Mouse (Mus musculus) cortical plate, adult 2 months (tissue): ENCODE results near the gene Fam81b.

Experiments used
- CTCF ChIP-seq: fragments of 200-500 bp; IDR thresholded peaks from 2 replicates; pipeline ENCODE4 v1.5.1; 2011; ENCODE audit warnings: mild to moderate bottlenecking, control low read depth, low read length; ENCODE audit not compliant: insufficient read depth; ENCODE audit errors: extremely low read depth
- POLR2A ChIP-seq: fragments of 200-500 bp; IDR thresholded peaks from 2 replicates; pipeline ENCODE4 v1.6.1; 2011; ENCODE audit warnings: mild to moderate bottlenecking, low read length, control low read depth; ENCODE audit not compliant: insufficient read depth; ENCODE audit errors: extremely low read depth

DNA sequence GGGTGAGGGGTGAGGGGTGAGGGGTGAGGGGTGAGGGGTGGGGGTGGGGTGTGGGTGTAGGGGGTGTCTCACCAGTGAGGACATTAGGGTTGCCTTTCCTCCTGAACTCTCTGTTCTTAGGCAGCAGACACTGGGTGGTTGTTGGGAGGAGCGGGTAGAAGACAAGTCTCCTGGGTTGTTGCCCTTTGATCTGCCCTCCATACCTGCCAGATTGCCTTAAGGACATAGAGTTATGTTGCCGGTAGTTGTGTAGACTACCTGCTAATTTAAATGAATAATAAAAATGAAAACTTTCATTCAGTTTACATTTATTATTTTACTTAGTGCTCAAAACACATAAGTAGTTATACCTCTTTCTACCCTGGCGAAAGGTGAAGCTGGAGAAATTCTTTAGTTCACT, 369 bp upstream of the Fam81b start:
- TF ChIP-seq CTCF (no peak), POLR2A (no peak)
